Mouse (Mus musculus) liver, embryonic 11.5 days (tissue): ENCODE data around the gene Bckdha. TPM values are rescaled to one million over a fixed set of nuclear protein-coding genes. Genes with fewer than 3 reads are reported as not detected.

Experiments
- ATAC-seq: fragments of 200-750 bp; cut with Nextera tagmentation; replicated peaks from 2 replicates; pipeline ENCODE4 v1.8.0; 2017; ENCODE audit warnings: moderate number of reproducible peaks, mild to moderate bottlenecking, moderate TSS enrichment, moderate library complexity; ENCODE audit not compliant: low FRiP score
- DNase-seq: peaks from one replicate; pipeline ENCODE4 v3.0.0-alpha.2; 2017; ENCODE audit warnings: low spot score
- H3K27ac ChIP-seq: fragments of 300-500 bp; sonication (generic); 2 replicates; pipeline ENCODE4 v1.5.1; 2014; ENCODE audit warnings: mild to moderate bottlenecking, low read depth, low read length, control low read depth
- H3K27me3 ChIP-seq: fragments of 300-500 bp; sonication (generic); replicated peaks from 2 replicates; pipeline ENCODE4 v1.6.1; 2014; ENCODE audit warnings: low read length, mixed read lengths; ENCODE audit not compliant: control insufficient read depth, insufficient read depth
- H3K36me3 ChIP-seq: fragments of 300-500 bp; sonication (generic); 2 replicates; pipeline ENCODE4 v1.6.1; 2014; ENCODE audit warnings: mild to moderate bottlenecking, low read length, moderate library complexity, mixed read lengths; ENCODE audit not compliant: control insufficient read depth, insufficient read depth
- H3K4me1 ChIP-seq: fragments of 300-500 bp; sonication (generic); replicated peaks from 2 replicates; pipeline ENCODE4 v1.6.1; 2014; ENCODE audit warnings: low read length, mixed read lengths; ENCODE audit not compliant: control insufficient read depth, insufficient read depth
- H3K4me2 ChIP-seq: fragments of 300-500 bp; sonication (generic); 2 replicates; pipeline ENCODE4 v1.6.1; 2014; ENCODE audit warnings: mild to moderate bottlenecking, control low read depth, moderate library complexity
- H3K4me3 ChIP-seq: fragments of 300-500 bp; sonication (generic); 2 replicates; pipeline ENCODE4 v1.5.1; 2014; ENCODE audit warnings: low read depth, low read length, control low read depth
- H3K9ac ChIP-seq: fragments of 300-500 bp; sonication (generic); 2 replicates; pipeline ENCODE4 v1.6.1; 2014; ENCODE audit warnings: low read depth, low read length, control low read depth
- H3K9me3 ChIP-seq: fragments of 300-500 bp; sonication (generic); 2 replicates; pipeline ENCODE4 v1.6.1; 2016; ENCODE audit warnings: low read length, inconsistent platforms, mixed read lengths; ENCODE audit not compliant: control insufficient read depth
- WGBS: fragments of 180-500 bp; shearing (Covaris S2); extraction: QIAGEN DNeasy Blood & Tissue Kit; methylation state at CpG from one replicate; pipeline ENCODE4 v1.1.7; 2014; 5-methylcytosine and 5-hydroxymethylcytosine counted together
- polyA plus RNA-seq: library from polyadenylated mRNA; unstranded; fragments of >200 nt; fragmentation: Nextera tagmentation; extraction: Ambion mirVana; gene quantifications from 2 replicates; pipeline ENCODE4 v1.2.1, GENCODE M21; 2014

Gene Bckdha
- polyA plus RNA-seq, 1 experiment from 2014 or later: 35.5 TPM

DNA sequence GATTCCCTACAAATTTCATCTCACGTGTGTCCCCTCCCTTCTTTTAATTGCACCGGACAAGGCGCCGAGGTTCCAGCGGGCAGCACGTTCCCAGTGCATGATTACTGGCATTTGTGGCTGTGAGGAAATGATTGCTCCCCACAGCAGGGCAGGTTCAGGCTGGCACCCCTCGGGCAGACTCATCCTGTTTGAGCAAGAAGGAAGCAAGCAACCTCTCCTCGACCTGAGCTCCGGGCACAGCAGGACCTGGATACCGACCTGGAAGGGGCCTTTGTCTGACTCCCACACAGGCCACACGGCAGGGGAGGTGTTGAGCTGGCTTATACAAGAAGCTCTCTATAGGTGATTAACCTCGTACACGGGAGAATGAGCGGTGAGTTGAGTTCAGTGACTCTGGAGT lies 13.7 kb downstream of the Bckdha start:
- Histone ChIP-seq H3K9ac (no peak overlapping the region), H3K27ac (no peak overlapping the region), H3K4me3 (no peak overlapping the region), H3K9me3 (no peaks in the 10 kb centered on the region), H3K36me3 (no peaks in the 10 kb centered on the region; the same call in 1 of the 2 replicates), H3K27me3 (no peaks in the 10 kb centered on the region), H3K4me2 (no peak overlapping the region), H3K4me1 (peaks cover 7% of the 10 kb centered on the region)
- DNase-seq (no peak), ATAC-seq (no peak)
- WGBS: 71% methylated on average over 14 of the region's 14 CpGs

DNA sequence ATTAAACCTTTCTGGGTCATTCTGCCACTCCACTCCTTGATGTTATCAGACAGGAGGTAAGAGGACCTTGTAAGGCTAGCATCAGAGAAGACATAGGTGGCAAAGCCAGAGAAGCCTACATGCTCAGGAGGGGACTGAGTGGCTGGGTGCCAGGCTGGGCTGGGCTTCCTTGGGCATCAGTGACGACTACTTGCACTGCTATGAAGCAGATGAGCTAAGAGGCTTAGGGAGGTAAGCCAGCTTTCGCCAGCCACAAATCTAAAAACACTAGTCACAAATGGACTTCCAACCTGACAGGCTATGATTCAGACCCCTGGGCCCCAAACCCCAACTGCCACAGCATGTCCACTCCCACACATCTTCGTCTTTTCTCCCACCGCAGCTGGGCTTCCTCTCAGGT lies 14.2 kb downstream of the Bckdha start:
- WGBS: 54% methylated on average over 4 of the region's 4 CpGs
- DNase-seq (no peak), ATAC-seq (no peak)
- H3K9me3 ChIP-seq: no peaks in the 10 kb centered on the region
- no peaks in the 10 kb centered on the region for H3K36me3 ChIP-seq
- no peak overlapping the region for H3K9ac ChIP-seq
- no peak overlapping the region for H3K4me2 ChIP-seq
- peaks cover 3% of the 10 kb centered on the region; the same call in 1 of the 2 replicates for H3K4me1 ChIP-seq
- no peak overlapping the region for H3K4me3 ChIP-seq
- no peaks in the 10 kb centered on the region for H3K27me3 ChIP-seq
- no peak overlapping the region for H3K27ac ChIP-seq

DNA sequence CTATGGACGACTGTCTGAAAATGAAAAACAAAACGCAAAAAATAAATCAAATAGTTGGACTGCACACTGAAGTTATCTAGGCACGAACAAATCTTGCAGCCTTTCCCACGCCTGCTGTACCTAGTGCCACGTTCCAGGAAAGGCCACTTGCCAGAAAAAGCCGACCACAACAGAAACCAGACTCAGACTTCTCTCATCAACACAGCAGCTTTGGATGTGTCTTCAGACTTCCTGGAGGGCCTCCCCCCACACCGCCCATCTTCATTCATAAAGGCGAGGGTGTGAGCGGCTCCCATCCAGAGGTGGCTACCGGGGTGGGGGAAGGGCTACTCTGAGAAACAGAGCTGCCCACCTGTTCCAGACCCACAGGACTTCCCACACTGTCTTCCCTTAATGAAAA lies 14.6 kb downstream of the Bckdha start:
- Histone ChIP-seq H3K4me1 (no peaks in the 10 kb centered on the region), H3K27ac (no peak overlapping the region), H3K9ac (no peak overlapping the region), H3K4me2 (no peak overlapping the region), H3K9me3 (no peaks in the 10 kb centered on the region), H3K4me3 (no peak overlapping the region), H3K36me3 (no peaks in the 10 kb centered on the region), H3K27me3 (no peaks in the 10 kb centered on the region)
- no peak for DNase-seq
- 61% methylated on average over 10 of the region's 10 CpGs for WGBS
- ATAC-seq: no peak

GRCm38 (mm10) chr7:25639754-25640153 lies 19.0 kb downstream of the Bckdha start:
- WGBS: 88% methylated on average over 4 of the region's 4 CpGs
- H3K9me3 ChIP-seq: no peaks in the 10 kb centered on the region
- H3K9ac ChIP-seq: no peak overlapping the region
- ATAC-seq (no peak), DNase-seq (no peak)
- H3K4me1 ChIP-seq: no peaks in the 10 kb centered on the region
- no peak overlapping the region for H3K27ac ChIP-seq
- no peak overlapping the region for H3K4me3 ChIP-seq
- no peaks in the 10 kb centered on the region for H3K27me3 ChIP-seq
- H3K4me2 ChIP-seq: no peak overlapping the region
- H3K36me3 ChIP-seq: no peaks in the 10 kb centered on the region

DNA sequence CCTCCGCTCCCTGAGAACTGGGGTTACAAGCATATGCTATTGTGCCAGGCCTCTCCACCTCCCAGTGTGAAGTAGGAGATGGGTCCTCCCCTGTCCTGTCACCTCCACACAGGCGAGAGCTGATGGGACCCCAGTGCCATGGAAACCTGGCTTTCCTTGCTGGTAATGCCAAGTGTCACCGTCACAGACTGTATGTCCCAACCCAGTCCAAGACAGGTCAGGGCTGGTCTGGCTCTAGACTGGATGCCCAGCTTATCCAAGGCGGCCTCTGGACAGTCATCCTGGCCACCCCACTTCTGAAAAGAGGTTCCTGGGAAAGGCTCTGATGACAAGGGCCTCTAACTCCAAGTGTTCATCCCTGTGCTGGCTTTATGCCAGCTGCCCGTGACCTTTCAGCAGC lies 21.7 kb downstream of the Bckdha start:
- DNase-seq (no peak), ATAC-seq (no peak)
- 86% methylated on average over 5 of the region's 5 CpGs for WGBS
- Histone ChIP-seq H3K4me1 (no peaks in the 10 kb centered on the region), H3K36me3 (peaks cover 4% of the 10 kb centered on the region; the same call in 1 of the 2 replicates), H3K4me3 (no peak overlapping the region), H3K27ac (no peak overlapping the region), H3K4me2 (no peak overlapping the region), H3K9ac (no peak overlapping the region), H3K9me3 (no peaks in the 10 kb centered on the region), H3K27me3 (no peaks in the 10 kb centered on the region)

DNA sequence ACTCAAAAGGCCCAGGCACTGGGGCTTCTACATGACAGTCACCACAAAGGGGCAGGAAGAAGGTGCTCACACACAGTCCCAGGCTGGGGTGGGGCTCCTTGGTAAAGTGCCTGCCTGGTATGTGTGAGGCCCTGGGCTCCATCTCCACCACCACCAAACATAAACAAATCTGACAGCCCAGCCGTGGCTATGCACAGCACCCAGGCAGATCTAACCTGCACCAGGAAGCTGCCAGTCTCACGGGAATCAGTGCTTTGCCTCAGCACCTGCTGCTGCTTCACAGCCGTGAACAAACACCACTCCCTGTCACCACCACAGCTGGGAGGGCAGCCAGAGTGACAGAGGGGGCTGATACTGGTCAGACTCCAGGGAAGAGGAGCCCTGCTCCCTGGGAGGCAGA lies 22.4 kb downstream of the Bckdha start:
- ATAC-seq (no peak), DNase-seq (no peak)
- Histone ChIP-seq H3K9me3 (no peaks in the 10 kb centered on the region), H3K4me1 (no peaks in the 10 kb centered on the region), H3K4me3 (no peak overlapping the region), H3K4me2 (no peak overlapping the region), H3K27me3 (no peaks in the 10 kb centered on the region), H3K9ac (no peak overlapping the region), H3K27ac (no peak overlapping the region), H3K36me3 (peaks cover 4% of the 10 kb centered on the region; the same call in 1 of the 2 replicates)
- 46% methylated on average over 3 of the region's 3 CpGs for WGBS

DNA sequence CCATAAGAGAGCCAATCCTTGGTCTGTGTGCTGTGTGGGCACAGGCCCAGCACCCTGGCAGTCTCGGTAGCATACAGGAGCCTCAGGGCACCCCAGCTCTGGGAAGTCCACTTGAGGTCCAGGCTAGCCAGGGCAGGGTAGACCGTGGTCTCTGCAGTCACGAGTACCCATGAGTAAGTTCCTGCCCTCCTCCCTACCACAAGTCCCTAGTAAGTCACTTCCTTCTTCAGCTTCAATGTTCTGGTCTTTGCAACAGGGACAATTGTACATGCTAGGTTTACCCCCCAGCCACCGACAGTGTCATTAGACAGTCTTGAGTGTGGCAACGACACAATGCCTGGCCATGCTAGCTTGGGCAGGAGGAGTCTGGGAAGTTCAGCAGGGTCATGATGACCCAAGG lies 26.1 kb downstream of the Bckdha start:
- no peak overlapping the region for H3K9ac ChIP-seq
- peaks cover 8% of the 10 kb centered on the region for H3K4me1 ChIP-seq
- ATAC-seq: no peak
- DNase-seq: no peak
- H3K27ac ChIP-seq: no peak overlapping the region
- no peak overlapping the region for H3K4me3 ChIP-seq
- H3K27me3 ChIP-seq: no peaks in the 10 kb centered on the region
- WGBS: 69% methylated on average over 5 of the region's 5 CpGs
- no peaks in the 10 kb centered on the region for H3K9me3 ChIP-seq
- no peak overlapping the region for H3K4me2 ChIP-seq
- peaks cover 4% of the 10 kb centered on the region; the same call in 1 of the 2 replicates for H3K36me3 ChIP-seq

DNA sequence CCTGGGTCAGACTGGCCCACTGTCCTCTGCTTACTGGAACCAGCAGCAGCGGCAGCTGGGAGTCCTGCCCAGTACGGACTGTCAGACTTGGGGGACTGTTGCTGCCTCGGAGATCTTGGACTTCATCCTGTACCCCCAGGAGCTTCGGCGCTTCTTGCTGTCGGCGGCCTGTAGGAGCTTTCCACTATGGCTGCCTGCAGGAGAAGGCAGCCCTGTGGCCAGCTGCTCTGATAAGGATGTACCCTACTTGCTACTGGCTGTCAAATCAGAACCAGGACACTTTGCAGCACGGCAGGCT lies 30.5 kb downstream of the Bckdha start:
- peaks cover 4% of the 10 kb centered on the region; the same call in 1 of the 2 replicates for H3K36me3 ChIP-seq
- no peaks in the 10 kb centered on the region for H3K27me3 ChIP-seq
- H3K27ac ChIP-seq: no peak overlapping the region
- ATAC-seq: no peak
- DNase-seq: no peak
- peak overlapping the region; percentile 54 for H3K4me3 ChIP-seq
- 61% methylated on average over 8 of the region's 8 CpGs for WGBS
- H3K9me3 ChIP-seq: no peaks in the 10 kb centered on the region
- peak overlapping the region; percentile 91 for H3K4me2 ChIP-seq
- peak overlapping the region; percentile 61 for H3K9ac ChIP-seq
- peaks cover 20% of the 10 kb centered on the region for H3K4me1 ChIP-seq

DNA sequence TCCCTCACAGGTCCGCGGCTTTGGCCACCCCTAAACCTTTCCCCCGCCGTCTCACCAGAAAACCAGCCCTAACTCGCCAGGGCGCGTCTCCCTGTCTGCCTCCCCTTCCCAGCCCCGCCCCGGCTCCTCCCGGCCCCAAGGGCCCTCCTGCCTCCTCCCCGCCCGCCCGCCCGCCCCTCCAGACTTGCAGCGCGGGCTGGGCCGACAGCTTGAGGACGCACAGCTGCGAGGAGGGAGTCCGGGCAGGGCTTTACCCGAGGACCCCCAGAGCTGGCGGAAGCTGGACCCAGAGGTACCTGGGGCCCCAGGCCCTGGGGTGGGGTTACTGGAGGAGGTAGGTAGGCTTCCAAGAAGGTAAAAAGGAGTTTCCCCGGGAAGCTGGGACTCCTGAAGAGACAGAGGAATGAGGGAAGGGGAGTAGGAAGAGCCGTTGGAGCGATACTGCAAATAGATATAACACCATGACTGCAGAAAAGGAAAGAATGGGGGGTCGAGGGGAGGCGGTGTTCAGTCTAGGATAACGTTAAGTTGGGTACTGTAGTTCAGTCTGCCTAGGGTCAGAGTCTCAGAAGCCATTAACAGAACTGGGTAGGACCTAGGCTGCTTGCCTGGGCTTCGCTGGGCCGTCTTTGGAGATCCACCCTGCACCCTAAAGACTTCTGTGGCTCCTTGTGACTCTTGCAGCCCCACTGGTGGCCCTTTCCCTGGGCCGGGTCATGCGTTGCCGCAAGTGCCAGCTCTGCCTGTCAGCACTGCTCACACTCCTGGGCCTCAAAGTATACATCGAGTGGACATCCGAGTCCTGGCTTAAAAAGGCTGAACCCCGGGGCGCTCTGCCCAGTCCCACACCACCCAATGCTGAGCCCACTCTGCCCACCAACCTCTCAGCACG lies 31.1 kb downstream of the Bckdha start:
- peak overlapping the region; percentile 73; the same call in 1 of the 2 replicates for H3K27ac ChIP-seq
- 16% methylated on average over 38 of the region's 38 CpGs for WGBS
- ATAC-seq (peak; percentile 84), DNase-seq (peak; percentile 77)
- H3K9me3 ChIP-seq: no peaks in the 10 kb centered on the region
- peaks cover 20% of the 10 kb centered on the region for H3K4me1 ChIP-seq
- H3K9ac ChIP-seq: peak overlapping the region; percentile 61
- no peaks in the 10 kb centered on the region; the same call in 1 of the 2 replicates for H3K36me3 ChIP-seq
- no peaks in the 10 kb centered on the region for H3K27me3 ChIP-seq
- peak overlapping the region; percentile 54 for H3K4me3 ChIP-seq
- peak overlapping the region; percentile 91 for H3K4me2 ChIP-seq
